Mouse (Mus musculus): ENCODE measurements around the gene Olfr370. TPM values are rescaled to one million over a fixed set of nuclear protein-coding genes. Genes with fewer than 3 reads are reported as not detected.
A peak's percentile ranks its signal among the peaks of the same experiment; 100 is the strongest.

Olfr370 gene
- polyA plus RNA-seq, 1 experiment from 2014 or later, result not detected

DNA sequence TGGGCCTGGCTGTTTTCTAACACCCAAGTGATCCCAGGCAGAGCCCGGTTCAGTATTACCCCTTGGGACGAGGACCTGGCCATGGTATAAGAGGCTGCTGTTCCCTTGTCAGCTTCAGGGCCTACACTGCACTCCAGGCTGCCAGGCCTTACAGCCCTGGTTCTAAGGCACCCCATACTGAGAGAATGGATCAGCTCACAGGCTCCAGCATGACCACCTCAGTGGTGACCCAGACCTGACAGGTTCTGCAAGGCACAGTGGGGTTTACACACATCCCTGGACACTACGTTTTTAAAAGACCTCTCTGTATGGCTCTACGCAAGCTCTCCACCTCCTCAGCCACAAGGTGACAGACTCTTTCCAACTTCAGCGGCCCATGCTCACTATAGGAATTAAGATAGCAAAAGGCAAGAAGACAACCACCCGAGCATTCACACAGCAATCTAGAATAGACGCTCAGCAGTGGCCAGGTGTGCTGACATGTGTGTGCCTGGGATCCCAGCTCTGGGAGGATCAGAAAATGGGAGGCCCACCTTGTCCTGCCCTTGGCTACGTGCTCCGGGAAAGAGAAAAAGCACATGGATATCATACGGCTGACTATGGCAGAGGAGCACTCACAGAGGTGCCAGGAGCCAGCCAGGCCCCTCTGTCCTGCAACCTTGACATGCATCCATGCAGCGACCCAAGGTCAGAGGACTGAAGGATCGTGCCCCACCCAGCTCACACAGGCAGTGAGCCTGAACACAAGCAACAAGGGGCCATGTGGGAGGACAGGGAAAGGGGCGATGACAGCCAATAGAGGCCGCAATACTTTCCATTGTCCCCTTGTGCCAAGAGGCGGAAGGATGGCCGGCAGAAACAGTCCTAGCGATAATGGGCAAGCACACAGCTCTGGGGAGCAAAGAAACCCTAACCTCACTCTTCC lies 42.8 kb downstream of the Olfr370 start:
- 78% methylated on average over 17 of the region's 17 CpGs for WGBS
- Histone ChIP-seq H3K27me3 (ENCODE audit: control insufficient read depth, insufficient read depth, low read length) (no peaks in the 10 kb centered on the region), H3K36me3 (ENCODE audit: control insufficient read depth, insufficient read depth, low read length) (peaks cover 4% of the 10 kb centered on the region), H3K9me3 (ENCODE audit: control insufficient read depth, low read length) (no peaks in the 10 kb centered on the region), H3K9ac (ENCODE audit: low read length) (no peak overlapping the region), H3K4me1 (ENCODE audit: control insufficient read depth, insufficient read depth, low read length) (peaks cover 20% of the 10 kb centered on the region), H3K27ac (replicated peaks; ENCODE audit: low read depth, low read length) (no peak overlapping the region), H3K4me2 (ENCODE audit: low read depth, severe bottlenecking) (no peak overlapping the region), H3K4me3 (ENCODE audit: low read depth, low read length) (no peak overlapping the region)
- peak; percentile 18 for DNase-seq (ENCODE audit: low spot score)
- ATAC-seq (ENCODE audit: insufficient number of reproducible peaks, low FRiP score, low TSS enrichment, low read depth), result no peak

- no peak overlapping the region for H3K4me3 ChIP-seq (ENCODE audit: low read depth, low read length)
- no peak overlapping the region for H3K9ac ChIP-seq (ENCODE audit: low read length)
- ATAC-seq (ENCODE audit: insufficient number of reproducible peaks, low FRiP score, low TSS enrichment, low read depth), result no peak
- no peaks in the 10 kb centered on the region for H3K27me3 ChIP-seq (ENCODE audit: control insufficient read depth, insufficient read depth, low read length)
- no peaks in the 10 kb centered on the region for H3K9me3 ChIP-seq (ENCODE audit: control insufficient read depth, low read length)
- no peak overlapping the region for H3K4me2 ChIP-seq (ENCODE audit: low read depth, severe bottlenecking)
- 92% methylated on average over 8 of the region's 8 CpGs for WGBS
- H3K4me1 ChIP-seq (ENCODE audit: control insufficient read depth, insufficient read depth, low read length), result peaks cover 18% of the 10 kb centered on the region
- no peak for DNase-seq (ENCODE audit: low spot score)
- H3K27ac ChIP-seq (replicated peaks; ENCODE audit: low read depth, low read length), result no peak overlapping the region
- peaks cover 8% of the 10 kb centered on the region for H3K36me3 ChIP-seq (ENCODE audit: control insufficient read depth, insufficient read depth, low read length)
Observed at GRCm38 (mm10) chr8:83579676-83580075, 44.1 kb downstream of the Olfr370 start.

DNA sequence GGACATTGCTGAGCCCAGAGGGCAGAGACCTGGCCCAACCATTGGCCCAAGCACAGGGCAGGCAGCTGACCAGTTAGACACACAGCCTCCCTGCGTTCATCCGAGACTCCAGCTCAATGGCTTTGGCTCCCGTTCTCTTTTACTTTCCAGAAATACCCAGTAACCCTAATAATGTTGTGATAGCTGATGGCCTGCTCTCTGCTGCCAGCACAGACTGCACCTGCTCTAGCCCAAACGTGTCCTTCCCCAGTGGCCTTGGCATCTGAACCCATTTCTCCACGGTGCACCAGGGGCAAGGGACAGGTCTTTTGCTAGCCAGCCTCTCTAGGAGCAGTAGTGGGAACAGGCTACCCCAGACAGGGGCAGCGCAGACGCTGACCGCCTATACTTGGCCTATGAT lies 45.2 kb downstream of the Olfr370 start:
- DNase-seq (ENCODE audit: low spot score) (no peak), ATAC-seq (ENCODE audit: insufficient number of reproducible peaks, low FRiP score, low TSS enrichment, low read depth) (no peak)
- H3K36me3 ChIP-seq (ENCODE audit: control insufficient read depth, insufficient read depth, low read length), result peaks cover 9% of the 10 kb centered on the region
- no peaks in the 10 kb centered on the region for H3K9me3 ChIP-seq (ENCODE audit: control insufficient read depth, low read length)
- no peaks in the 10 kb centered on the region for H3K27me3 ChIP-seq (ENCODE audit: control insufficient read depth, insufficient read depth, low read length)
- no peak overlapping the region for H3K4me3 ChIP-seq (ENCODE audit: low read depth, low read length)
- H3K27ac ChIP-seq (replicated peaks; ENCODE audit: low read depth, low read length), result no peak overlapping the region
- WGBS, result 90% methylated on average over 8 of the region's 8 CpGs
- H3K4me2 ChIP-seq (ENCODE audit: low read depth, severe bottlenecking), result no peak overlapping the region
- peaks cover 18% of the 10 kb centered on the region for H3K4me1 ChIP-seq (ENCODE audit: control insufficient read depth, insufficient read depth, low read length)
- H3K9ac ChIP-seq (ENCODE audit: low read length), result no peak overlapping the region

DNA sequence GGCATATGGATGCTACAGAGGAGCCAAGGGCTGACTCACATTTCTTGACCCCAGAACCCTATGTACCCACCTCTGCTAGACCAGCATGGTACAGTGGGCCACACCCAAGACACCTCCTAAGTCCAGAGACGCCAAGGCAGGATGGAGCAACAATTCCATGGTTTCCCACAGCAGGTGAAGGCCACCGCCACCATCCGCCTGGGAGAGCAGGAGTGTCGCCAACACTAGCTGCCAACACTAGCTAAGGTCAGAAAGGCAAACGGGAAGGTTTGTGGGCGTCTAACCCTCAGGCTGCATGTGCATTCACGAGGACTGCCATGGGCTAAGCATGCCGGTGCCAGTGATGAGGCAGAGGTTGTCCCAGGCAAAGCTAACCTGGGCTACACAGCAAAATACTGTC lies 46.6 kb downstream of the Olfr370 start:
- ATAC-seq (ENCODE audit: insufficient number of reproducible peaks, low FRiP score, low TSS enrichment, low read depth) (no peak), DNase-seq (ENCODE audit: low spot score) (no peak)
- no peaks in the 10 kb centered on the region for H3K27me3 ChIP-seq (ENCODE audit: control insufficient read depth, insufficient read depth, low read length)
- no peak overlapping the region for H3K9ac ChIP-seq (ENCODE audit: low read length)
- no peaks in the 10 kb centered on the region for H3K9me3 ChIP-seq (ENCODE audit: control insufficient read depth, low read length)
- peaks cover 11% of the 10 kb centered on the region for H3K4me1 ChIP-seq (ENCODE audit: control insufficient read depth, insufficient read depth, low read length)
- 91% methylated on average over 8 of the region's 8 CpGs for WGBS
- H3K4me2 ChIP-seq (ENCODE audit: low read depth, severe bottlenecking), result no peak overlapping the region
- no peak overlapping the region for H3K27ac ChIP-seq (replicated peaks; ENCODE audit: low read depth, low read length)
- peaks cover 9% of the 10 kb centered on the region for H3K36me3 ChIP-seq (ENCODE audit: control insufficient read depth, insufficient read depth, low read length)
- H3K4me3 ChIP-seq (ENCODE audit: low read depth, low read length), result no peak overlapping the region

- H3K9ac ChIP-seq (ENCODE audit: low read length), result no peak overlapping the region
- peaks cover 3% of the 10 kb centered on the region; the same call in 1 of the 2 replicates for H3K4me1 ChIP-seq (ENCODE audit: control insufficient read depth, insufficient read depth, low read length)
- WGBS, result 86% methylated on average over 15 of the region's 15 CpGs
- no peak overlapping the region for H3K27ac ChIP-seq (replicated peaks; ENCODE audit: low read depth, low read length)
- no peak overlapping the region for H3K4me3 ChIP-seq (ENCODE audit: low read depth, low read length)
- H3K4me2 ChIP-seq (ENCODE audit: low read depth, severe bottlenecking), result no peak overlapping the region
- DNase-seq (ENCODE audit: low spot score), result no peak
- peaks cover 9% of the 10 kb centered on the region for H3K36me3 ChIP-seq (ENCODE audit: control insufficient read depth, insufficient read depth, low read length)
- H3K27me3 ChIP-seq (ENCODE audit: control insufficient read depth, insufficient read depth, low read length), result no peaks in the 10 kb centered on the region
- ATAC-seq (ENCODE audit: insufficient number of reproducible peaks, low FRiP score, low TSS enrichment, low read depth), result no peak
- no peaks in the 10 kb centered on the region for H3K9me3 ChIP-seq (ENCODE audit: control insufficient read depth, low read length)
Observed at GRCm38 (mm10) chr8:83583236-83583635, 47.7 kb downstream of the Olfr370 start.

- no peak overlapping the region for H3K27ac ChIP-seq (replicated peaks; ENCODE audit: low read depth, low read length)
- no peak for DNase-seq (ENCODE audit: low spot score)
- H3K9me3 ChIP-seq (ENCODE audit: control insufficient read depth, low read length), result no peaks in the 10 kb centered on the region
- H3K27me3 ChIP-seq (ENCODE audit: control insufficient read depth, insufficient read depth, low read length), result no peaks in the 10 kb centered on the region
- no peak overlapping the region for H3K4me3 ChIP-seq (ENCODE audit: low read depth, low read length)
- no peaks in the 10 kb centered on the region for H3K4me1 ChIP-seq (ENCODE audit: control insufficient read depth, insufficient read depth, low read length)
- H3K4me2 ChIP-seq (ENCODE audit: low read depth, severe bottlenecking), result no peak overlapping the region
- WGBS, result 93% methylated on average over 1 of the region's 1 CpGs
- no peak for ATAC-seq (ENCODE audit: insufficient number of reproducible peaks, low FRiP score, low TSS enrichment, low read depth)
- peaks cover 7% of the 10 kb centered on the region for H3K36me3 ChIP-seq (ENCODE audit: control insufficient read depth, insufficient read depth, low read length)
- H3K9ac ChIP-seq (ENCODE audit: low read length), result no peak overlapping the region
Observed at GRCm38 (mm10) chr8:83584771-83585170, 49.2 kb downstream of the Olfr370 start.

GRCm38 (mm10) chr8:83585333-83585732 lies 49.8 kb downstream of the Olfr370 start:
- H3K36me3 ChIP-seq (ENCODE audit: control insufficient read depth, insufficient read depth, low read length), result peaks cover 9% of the 10 kb centered on the region
- no peak for ATAC-seq (ENCODE audit: insufficient number of reproducible peaks, low FRiP score, low TSS enrichment, low read depth)

DNA sequence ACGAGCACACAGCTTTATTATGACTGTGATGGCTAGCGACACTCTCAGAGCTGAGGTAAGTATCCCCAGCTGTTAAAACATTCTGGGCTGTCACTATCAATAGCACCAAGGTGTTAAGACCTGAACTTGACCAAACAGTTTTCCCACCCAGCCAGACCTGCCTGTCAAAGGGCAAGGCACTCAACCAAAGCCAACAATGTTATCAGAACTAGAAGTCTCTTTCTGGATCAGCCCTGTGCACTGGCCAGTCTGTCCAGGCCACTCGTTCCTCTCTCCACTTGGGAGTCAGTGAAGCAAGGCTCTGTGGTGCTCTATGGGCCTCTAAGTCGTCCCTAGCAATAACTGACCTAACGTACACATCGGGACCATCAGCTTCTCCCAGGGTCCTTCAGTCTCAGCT lies 52.1 kb downstream of the Olfr370 start:
- WGBS, result 85% methylated on average over 6 of the region's 6 CpGs
- no peak overlapping the region for H3K4me2 ChIP-seq (ENCODE audit: low read depth, severe bottlenecking)
- H3K36me3 ChIP-seq (ENCODE audit: control insufficient read depth, insufficient read depth, low read length), result peaks cover 12% of the 10 kb centered on the region
- H3K4me1 ChIP-seq (ENCODE audit: control insufficient read depth, insufficient read depth, low read length), result peaks cover 4% of the 10 kb centered on the region
- no peaks in the 10 kb centered on the region for H3K9me3 ChIP-seq (ENCODE audit: control insufficient read depth, low read length)
- no peak for DNase-seq (ENCODE audit: low spot score)
- H3K27ac ChIP-seq (replicated peaks; ENCODE audit: low read depth, low read length), result no peak overlapping the region
- ATAC-seq (ENCODE audit: insufficient number of reproducible peaks, low FRiP score, low TSS enrichment, low read depth), result no peak
- no peak overlapping the region for H3K4me3 ChIP-seq (ENCODE audit: low read depth, low read length)
- H3K9ac ChIP-seq (ENCODE audit: low read length), result no peak overlapping the region
- no peaks in the 10 kb centered on the region for H3K27me3 ChIP-seq (ENCODE audit: control insufficient read depth, insufficient read depth, low read length)

More at GRCm38 (mm10) chr8:83585333-83585732, 49.8 kb downstream of the Olfr370 start:
- H3K4me1 ChIP-seq (ENCODE audit: control insufficient read depth, insufficient read depth, low read length), result no peaks in the 10 kb centered on the region
- no peak overlapping the region for H3K27ac ChIP-seq (replicated peaks; ENCODE audit: low read depth, low read length)
- no peak for DNase-seq (ENCODE audit: low spot score)
- 86% methylated on average over 3 of the region's 3 CpGs for WGBS
- H3K9me3 ChIP-seq (ENCODE audit: control insufficient read depth, low read length), result no peaks in the 10 kb centered on the region
- no peak overlapping the region for H3K4me3 ChIP-seq (ENCODE audit: low read depth, low read length)
- no peak overlapping the region for H3K9ac ChIP-seq (ENCODE audit: low read length)
- no peaks in the 10 kb centered on the region for H3K27me3 ChIP-seq (ENCODE audit: control insufficient read depth, insufficient read depth, low read length)
- no peak overlapping the region for H3K4me2 ChIP-seq (ENCODE audit: low read depth, severe bottlenecking)

Data from limb, embryonic 11.5 days (tissue).